Mouse (Mus musculus): Measurements from ENCODE around the gene Psma5.

- no peak for TF ChIP-seq CTCF (IDR thresholded peaks at IDR 0.05; ENCODE audit: insufficient read depth, low read length)
- no peak for TF ChIP-seq POLR2A (IDR thresholded peaks at IDR 0.05; ENCODE audit: borderline replicate concordance, extremely low read depth, low read depth, low read length)
Measured at GRCm38 (mm10) chr3:108322962-108323361, 66.2 kb downstream of the Psma5 start.

Measured in lung, adult 2 months (tissue).